Mouse (Mus musculus) liver, embryonic 15.5 days (tissue): Measurements from ENCODE around the gene Ptpn1. TPM values are rescaled to one million over a fixed set of nuclear protein-coding genes. Genes with fewer than 3 reads are reported as not detected.
A peak's percentile ranks its signal among the peaks of the same experiment; 100 is the strongest.

Source experiments
- ATAC-seq: fragments of 200-750 bp; cut with Nextera tagmentation; 2 replicates; pipeline ENCODE4 v1.8.0; 2017; ENCODE audit warnings: moderate number of reproducible peaks, mild to moderate bottlenecking, moderate library complexity; ENCODE audit not compliant: insufficient read depth
- H3K27ac ChIP-seq: fragments of 300-500 bp; sonication (generic); replicated peaks from 2 replicates; pipeline ENCODE4 v1.5.1; 2015; ENCODE audit warnings: mild to moderate bottlenecking, inconsistent platforms
- H3K27me3 ChIP-seq: fragments of 300-500 bp; sonication (generic); 2 replicates; pipeline ENCODE4 v1.6.1; 2015; ENCODE audit warnings: mild to moderate bottlenecking, inconsistent platforms
- H3K36me3 ChIP-seq: fragments of 300-500 bp; sonication (generic); replicated peaks from 2 replicates; pipeline ENCODE4 v1.6.1; 2015; ENCODE audit warnings: moderate library complexity, mild to moderate bottlenecking, inconsistent platforms
- H3K4me1 ChIP-seq: fragments of 300-500 bp; sonication (generic); replicated peaks from 2 replicates; pipeline ENCODE4 v1.6.1; 2015; ENCODE audit warnings: inconsistent platforms
- H3K4me2 ChIP-seq: fragments of 300-500 bp; sonication (generic); 2 replicates; pipeline ENCODE4 v1.6.1; 2015; ENCODE audit warnings: moderate library complexity, mild to moderate bottlenecking, inconsistent platforms
- H3K4me3 ChIP-seq: fragments of 300-500 bp; sonication (generic); replicated peaks from 2 replicates; pipeline ENCODE4 v1.5.1; 2015; ENCODE audit warnings: mild to moderate bottlenecking, inconsistent platforms
- H3K9ac ChIP-seq: fragments of 300-500 bp; sonication (generic); 2 replicates; pipeline ENCODE4 v1.6.1; 2015; ENCODE audit warnings: moderate library complexity, mild to moderate bottlenecking, inconsistent platforms
- H3K9me3 ChIP-seq: fragments of 300-500 bp; sonication (generic); replicated peaks from 2 replicates; pipeline ENCODE4 v1.6.1; 2016; ENCODE audit warnings: inconsistent platforms
- WGBS: fragments of 180-500 bp; shearing (Covaris S2); methylation state at CpG from one replicate; pipeline ENCODE4 v1.1.7; 2015; ENCODE audit warnings: mixed read lengths; ENCODE audit not compliant: insufficient replicate concordance; 5-methylcytosine and 5-hydroxymethylcytosine counted together
- polyA plus RNA-seq: library from polyadenylated mRNA; unstranded; fragments of >200 nt; fragmentation: Nextera tagmentation; extraction: Ambion mirVana; gene quantifications from 2 replicates; pipeline ENCODE4 v1.2.1, GENCODE M21; 2015

Ptpn1 gene
- polyA plus RNA-seq, 1 experiment from 2014 or later: 31.1 TPM

- no peak overlapping the region for H3K9ac ChIP-seq
- peaks cover 34% of the 10 kb centered on the region for H3K4me1 ChIP-seq
- no peak overlapping the region; the same call in 1 of the 2 replicates for H3K27ac ChIP-seq
- H3K27me3 ChIP-seq: no peaks in the 10 kb centered on the region
- no peak overlapping the region for H3K4me3 ChIP-seq
- no peaks in the 10 kb centered on the region for H3K9me3 ChIP-seq
- no peak for ATAC-seq
- no peaks in the 10 kb centered on the region for H3K36me3 ChIP-seq
- 44% methylated on average over 8 of the region's 8 CpGs for WGBS
- H3K4me2 ChIP-seq: no peak overlapping the region
These were observed 10.0 kb upstream of the Ptpn1 start for GRCm38 (mm10) chr2:167921823-167922222.

- ATAC-seq: no peak
- Histone ChIP-seq H3K27me3 (no peaks in the 10 kb centered on the region), H3K4me1 (peaks cover 45% of the 10 kb centered on the region), H3K9ac (no peak overlapping the region), H3K4me2 (peak overlapping the region; percentile 80; the same call in 1 of the 2 replicates), H3K4me3 (no peak overlapping the region), H3K9me3 (no peaks in the 10 kb centered on the region), H3K27ac (peak overlapping the region; percentile 29; the same call in 1 of the 2 replicates), H3K36me3 (no peaks in the 10 kb centered on the region)
- 77% methylated on average over 5 of the region's 5 CpGs for WGBS
These were observed 7.8 kb upstream of the Ptpn1 start for GRCm38 (mm10) chr2:167924011-167924410.

GRCm38 (mm10) chr2:167924803-167925604, 6.9 kb upstream of the Ptpn1 start:
- Histone ChIP-seq H3K9ac (peak overlapping the region; percentile 45), H3K4me3 (peak overlapping the region; percentile 51), H3K27me3 (no peaks in the 10 kb centered on the region), H3K9me3 (no peaks in the 10 kb centered on the region), H3K4me2 (peak overlapping the region; percentile 80), H3K4me1 (peaks cover 45% of the 10 kb centered on the region), H3K36me3 (no peaks in the 10 kb centered on the region), H3K27ac (peak overlapping the region; percentile 80)
- ATAC-seq: peak; percentile 65
- WGBS: 2% methylated on average over 29 of the region's 29 CpGs

GRCm38 (mm10) chr2:167925841-167926800, 5.7 kb upstream of the Ptpn1 start:
- H3K9ac ChIP-seq: no peak overlapping the region
- peaks cover 46% of the 10 kb centered on the region for H3K4me1 ChIP-seq
- no peak overlapping the region for H3K4me3 ChIP-seq
- 45% methylated on average over 11 of the region's 11 CpGs for WGBS
- no peak for ATAC-seq
- no peaks in the 10 kb centered on the region for H3K9me3 ChIP-seq
- no peaks in the 10 kb centered on the region for H3K36me3 ChIP-seq
- H3K4me2 ChIP-seq: peak overlapping the region; percentile 80
- no peaks in the 10 kb centered on the region for H3K27me3 ChIP-seq
- peak overlapping the region; percentile 80 for H3K27ac ChIP-seq

GRCm38 (mm10) chr2:167928002-167928526, 3.8 kb upstream of the Ptpn1 start:
- Histone ChIP-seq H3K27ac (no peak overlapping the region), H3K9ac (no peak overlapping the region), H3K4me1 (peaks cover 53% of the 10 kb centered on the region), H3K4me2 (no peak overlapping the region), H3K4me3 (no peak overlapping the region), H3K27me3 (no peaks in the 10 kb centered on the region), H3K9me3 (no peaks in the 10 kb centered on the region), H3K36me3 (no peaks in the 10 kb centered on the region)
- WGBS: 66% methylated on average over 4 of the region's 4 CpGs
- ATAC-seq: no peak

GRCm38 (mm10) chr2:167928972-167929371, 2.9 kb upstream of the Ptpn1 start:
- no peak overlapping the region for H3K4me3 ChIP-seq
- peaks cover 59% of the 10 kb centered on the region for H3K4me1 ChIP-seq
- WGBS: 72% methylated on average over 3 of the region's 3 CpGs
- H3K27ac ChIP-seq: no peak overlapping the region
- H3K9ac ChIP-seq: no peak overlapping the region
- H3K27me3 ChIP-seq: no peaks in the 10 kb centered on the region
- H3K36me3 ChIP-seq: no peaks in the 10 kb centered on the region
- no peak for ATAC-seq
- H3K4me2 ChIP-seq: no peak overlapping the region
- no peaks in the 10 kb centered on the region for H3K9me3 ChIP-seq

- WGBS: 88% methylated on average over 3 of the region's 3 CpGs
- Histone ChIP-seq H3K36me3 (0 out of 2 replicates have a peak, but pooled peaks cover 5% of the 10 kb centered on the region), H3K27ac (peak overlapping the region; percentile 85; the same call in 1 of the 2 replicates), H3K27me3 (no peaks in the 10 kb centered on the region), H3K4me1 (peaks cover 45% of the 10 kb centered on the region), H3K4me2 (peak overlapping the region; percentile 97), H3K9ac (0 out of 2 replicates have a peak overlapping the region, but pooled peaks have one; percentile 89), H3K4me3 (peak overlapping the region; percentile 91; the same call in 1 of the 2 replicates), H3K9me3 (no peaks in the 10 kb centered on the region)
- no peak for ATAC-seq
These were observed 882 bp upstream of the Ptpn1 start for GRCm38 (mm10) chr2:167930975-167931374.

- peak overlapping the region; percentile 85 for H3K27ac ChIP-seq
- H3K9me3 ChIP-seq: no peaks in the 10 kb centered on the region
- 0 out of 2 replicates have a peak, but pooled peaks cover 5% of the 10 kb centered on the region for H3K36me3 ChIP-seq
- H3K27me3 ChIP-seq: no peaks in the 10 kb centered on the region
- WGBS: 2% methylated on average over 18 of the region's 18 CpGs
- H3K4me3 ChIP-seq: peak overlapping the region; percentile 91
- peak overlapping the region; percentile 89 for H3K9ac ChIP-seq
- peak overlapping the region; percentile 97 for H3K4me2 ChIP-seq
- ATAC-seq: peak; percentile 27
- peaks cover 40% of the 10 kb centered on the region for H3K4me1 ChIP-seq
These were observed 922 bp downstream of the Ptpn1 start for GRCm38 (mm10) chr2:167932727-167933231.

- H3K27ac ChIP-seq: no peak overlapping the region
- H3K4me3 ChIP-seq: peak overlapping the region; percentile 91
- H3K4me2 ChIP-seq: peak overlapping the region; percentile 97
- 46% methylated on average over 7 of the region's 7 CpGs for WGBS
- ATAC-seq: no peak
- no peaks in the 10 kb centered on the region for H3K27me3 ChIP-seq
- peak overlapping the region; percentile 89; the same call in 1 of the 2 replicates for H3K9ac ChIP-seq
- peaks cover 36% of the 10 kb centered on the region for H3K4me1 ChIP-seq
- H3K36me3 ChIP-seq: 0 out of 2 replicates have a peak, but pooled peaks cover 5% of the 10 kb centered on the region
- no peaks in the 10 kb centered on the region for H3K9me3 ChIP-seq
These were observed 1.5 kb downstream of the Ptpn1 start for GRCm38 (mm10) chr2:167933397-167933796.

GRCm38 (mm10) chr2:167935956-167936355, 4.1 kb downstream of the Ptpn1 start:
- Histone ChIP-seq H3K36me3 (0 out of 2 replicates have a peak, but pooled peaks cover 8% of the 10 kb centered on the region), H3K27ac (no peak overlapping the region), H3K4me2 (no peak overlapping the region), H3K9me3 (no peaks in the 10 kb centered on the region), H3K9ac (no peak overlapping the region), H3K4me3 (no peak overlapping the region), H3K4me1 (peaks cover 53% of the 10 kb centered on the region), H3K27me3 (no peaks in the 10 kb centered on the region)
- ATAC-seq: no peak
- WGBS: 76% methylated on average over 3 of the region's 3 CpGs
